Mouse (Mus musculus): ENCODE measurements at regions not wholly inside any gene's neighbourhood (a gene's known extent, or its start where the extent isn't known, plus 50 kb on each side); places are given as distances from the start of the nearest gene placed in this dataset.

- TF ChIP-seq CTCF (IDR thresholded peaks at IDR 0.05; ENCODE audit: low read depth, low read length): no peak
- no peak for TF ChIP-seq POLR2A (IDR thresholded peaks at IDR 0.05; ENCODE audit: borderline replicate concordance, low read depth, low read length)
These were observed 97.1 kb upstream of the Zpld1 start for GRCm38 (mm10) chr16:55394864-55395263.

Data from bone marrow macrophage, adult 2 months (primary cell).